Mouse (Mus musculus) spleen, postnatal 14 days (tissue): ENCODE measurements around the gene Grk1.

Experiments
- DNase-seq, 2 experiments: peaks; one replicate each; pipeline ENCODE4 v3.0.0; 2021 to 2022; ENCODE audit warnings: low spot score in 2 of 2

Gene Grk1

DNA sequence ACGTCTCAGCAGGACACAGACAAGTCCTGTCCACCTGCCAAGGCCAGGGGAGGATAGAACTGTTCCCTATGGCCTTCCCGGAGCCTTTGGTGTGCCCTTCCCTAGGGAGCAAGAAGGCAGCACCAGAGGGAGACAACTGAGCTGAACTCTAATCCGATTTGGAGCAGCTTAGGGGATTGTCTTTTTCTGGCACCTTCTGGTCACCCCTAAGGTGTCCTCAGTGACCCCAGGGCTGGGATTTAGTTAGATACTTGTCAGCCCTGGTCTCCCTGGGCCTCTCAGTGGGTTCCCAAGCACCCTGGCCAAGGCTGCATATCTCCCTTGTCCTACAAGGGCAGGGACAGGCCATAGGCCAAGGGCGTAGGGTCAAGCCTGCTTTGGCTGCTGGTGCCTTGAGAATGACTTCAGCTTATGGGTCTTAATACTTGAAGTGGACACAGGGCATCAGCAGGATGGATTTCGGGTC is at the start of gene Grk1:
Gene Grk1 (plus strand): TSS at position 416 of the 466 bp plus-strand sequence.
- DNase-seq, result no peak

DNA sequence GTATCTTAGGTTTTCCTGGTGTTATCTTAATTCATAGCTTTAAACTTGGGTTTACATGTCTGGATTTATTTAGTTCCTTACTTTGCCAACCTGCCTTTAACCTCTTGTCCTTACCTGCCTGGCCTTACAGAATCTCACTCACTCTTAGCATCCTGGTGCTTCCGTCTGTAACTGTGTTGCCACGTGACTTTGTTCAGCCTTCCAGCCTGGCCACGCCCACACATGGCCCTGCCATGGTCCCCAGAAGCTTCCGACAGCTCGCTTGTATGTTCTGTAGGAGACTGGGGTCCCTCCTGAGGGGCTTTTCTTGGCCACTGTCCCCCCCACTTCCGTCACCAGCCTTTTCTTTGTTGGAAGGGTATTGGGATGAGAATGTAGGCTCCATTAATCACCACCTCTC is 48.7 kb upstream of the Grk1 start:
- DNase-seq, result no peak

DNA sequence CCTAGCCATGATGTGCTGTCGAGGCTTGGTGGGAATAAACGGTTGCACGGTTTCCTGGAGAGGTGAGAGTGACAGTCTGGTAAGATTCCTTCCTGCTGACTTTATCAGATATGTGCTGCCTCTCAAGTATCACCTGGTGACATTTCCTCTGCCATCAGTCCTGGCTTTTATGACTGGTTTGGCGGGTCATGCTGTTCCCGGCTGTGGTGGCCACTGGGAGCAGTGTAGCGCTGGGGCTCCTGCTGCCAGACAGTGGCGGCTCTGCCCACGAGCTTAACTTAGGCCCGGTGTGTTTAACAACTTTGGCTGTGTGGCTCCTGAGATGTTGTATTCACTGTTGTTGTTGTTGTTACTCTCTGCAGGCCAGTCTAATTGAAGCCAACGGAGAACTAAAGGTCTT is 48.2 kb upstream of the Grk1 start:
- DNase-seq, result no peak

DNA sequence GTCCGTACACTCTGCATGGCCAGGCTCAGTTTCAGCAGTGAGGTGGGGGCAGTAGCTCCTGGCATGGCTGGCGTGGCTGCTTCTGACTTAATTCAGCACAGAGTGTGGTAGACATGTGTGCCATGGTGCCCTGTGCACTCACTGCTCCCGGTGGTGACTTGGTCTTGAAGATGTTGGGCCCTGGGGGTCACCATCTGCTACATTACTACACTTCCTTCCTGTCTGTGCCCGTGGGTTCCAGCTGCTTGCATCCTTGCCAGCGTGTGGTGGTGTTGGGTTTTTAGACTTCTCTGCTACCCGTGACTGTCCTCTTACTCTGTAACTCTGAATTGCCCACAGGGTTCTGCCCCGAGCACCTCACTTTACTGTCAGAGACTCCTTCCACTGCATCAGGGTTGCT is 44.7 kb upstream of the Grk1 start:
- DNase-seq, result no peak

DNA sequence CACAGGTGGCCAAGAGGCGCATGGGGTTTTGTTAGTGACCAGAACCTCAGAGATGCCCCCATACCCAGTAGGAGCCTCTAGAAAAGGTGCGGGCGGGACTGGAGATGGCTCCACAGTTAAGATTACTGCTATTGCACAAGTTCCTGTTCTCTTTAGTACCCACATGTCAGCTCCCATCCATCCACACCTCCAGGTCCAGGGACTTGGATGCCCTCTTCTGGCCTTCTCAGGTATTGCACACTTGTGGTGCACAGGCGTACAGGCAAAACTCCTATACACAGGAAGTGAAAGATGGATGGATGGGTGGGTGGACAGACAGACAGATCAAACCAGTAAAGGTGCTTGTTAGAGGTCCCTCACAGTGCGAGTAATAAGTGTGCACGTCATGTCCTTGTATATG is 43.0 kb upstream of the Grk1 start:
- DNase-seq, result peak in 1 of 2 experiments; percentile 19

DNA sequence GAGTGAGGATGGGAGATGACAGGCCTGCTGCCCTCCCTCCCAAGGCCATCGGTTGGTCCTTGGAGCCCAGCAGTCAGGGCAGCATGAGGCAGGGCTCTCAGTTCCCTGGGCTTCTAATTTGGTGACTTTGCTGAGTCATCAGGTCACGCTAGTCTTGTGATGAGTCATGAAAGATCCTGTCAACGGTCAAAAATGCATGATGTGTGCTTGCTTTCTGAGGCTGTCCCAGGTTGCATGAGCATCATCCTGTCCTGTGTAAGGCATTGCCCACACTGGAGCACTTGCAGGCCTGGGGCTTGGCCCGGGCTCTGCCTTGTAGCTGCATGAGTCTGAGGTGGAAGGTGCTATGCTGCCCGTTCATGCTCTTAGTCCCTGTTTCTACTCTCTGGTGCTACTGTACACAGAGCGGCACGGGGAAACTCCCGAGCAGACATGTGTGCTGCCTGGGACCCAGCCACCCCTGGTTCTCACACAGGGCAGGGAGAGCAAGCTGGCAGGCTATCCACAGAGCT is 31.7 kb upstream of the Grk1 start:
- DNase-seq, result no peak

DNA sequence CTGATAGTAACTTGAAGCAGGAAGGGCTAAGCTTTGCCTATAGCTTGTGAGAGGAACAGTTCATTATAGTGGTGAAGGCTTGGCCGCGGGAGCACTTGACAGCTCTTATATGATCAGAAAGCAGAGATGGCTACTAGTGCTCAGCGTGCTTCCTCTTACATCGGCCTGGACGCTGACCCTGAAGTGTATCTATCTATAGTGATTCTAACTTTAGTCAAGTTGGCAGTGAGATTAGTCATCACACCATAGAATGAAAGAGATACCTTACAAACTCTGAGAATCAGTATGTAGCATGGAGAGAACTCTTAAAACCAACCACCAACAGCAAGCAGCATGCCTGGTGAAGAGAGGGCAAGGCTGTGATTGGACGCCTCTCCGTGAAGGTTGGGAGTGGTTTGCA is 23.3 kb upstream of the Grk1 start:
- no peak for DNase-seq

DNA sequence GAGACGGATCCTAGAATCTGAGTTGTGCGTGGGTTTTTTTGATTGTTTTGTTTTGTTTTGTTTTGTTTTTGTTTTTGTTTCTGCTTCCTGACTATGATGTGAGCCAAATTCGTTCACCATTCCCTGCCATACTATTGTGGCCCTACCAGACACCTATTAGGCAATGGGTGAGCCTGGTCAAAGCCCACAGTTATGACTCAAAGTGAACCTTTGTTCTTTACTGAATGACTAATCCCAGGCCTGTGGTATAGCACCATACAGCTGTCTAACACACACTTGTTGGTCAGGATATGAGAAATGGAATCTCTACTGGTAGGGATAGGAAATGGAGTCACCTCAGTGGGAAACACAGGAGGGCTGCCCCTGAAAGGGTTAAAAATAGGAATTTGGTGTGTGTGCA is 22.3 kb upstream of the Grk1 start:
- DNase-seq, result no peak

DNA sequence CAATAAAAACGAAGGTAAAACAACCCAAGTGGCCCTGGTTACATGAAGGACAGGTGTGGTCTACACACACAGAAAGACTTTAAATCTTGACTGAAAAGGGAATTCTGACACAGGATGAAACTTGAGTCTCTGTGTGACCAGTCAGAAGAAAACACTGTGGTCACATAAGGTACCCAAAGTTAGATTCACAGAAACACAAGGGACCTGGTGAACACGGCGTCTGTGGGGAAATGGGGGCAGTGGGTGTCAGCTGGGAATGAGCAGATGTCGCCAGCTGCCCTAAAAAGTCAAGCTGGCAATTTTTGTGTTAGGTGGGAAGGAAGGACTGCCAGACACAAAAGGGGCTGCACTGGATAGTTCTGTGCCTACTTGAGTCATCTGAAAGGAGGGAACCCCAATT is 21.9 kb upstream of the Grk1 start:
- DNase-seq, result no peak

DNA sequence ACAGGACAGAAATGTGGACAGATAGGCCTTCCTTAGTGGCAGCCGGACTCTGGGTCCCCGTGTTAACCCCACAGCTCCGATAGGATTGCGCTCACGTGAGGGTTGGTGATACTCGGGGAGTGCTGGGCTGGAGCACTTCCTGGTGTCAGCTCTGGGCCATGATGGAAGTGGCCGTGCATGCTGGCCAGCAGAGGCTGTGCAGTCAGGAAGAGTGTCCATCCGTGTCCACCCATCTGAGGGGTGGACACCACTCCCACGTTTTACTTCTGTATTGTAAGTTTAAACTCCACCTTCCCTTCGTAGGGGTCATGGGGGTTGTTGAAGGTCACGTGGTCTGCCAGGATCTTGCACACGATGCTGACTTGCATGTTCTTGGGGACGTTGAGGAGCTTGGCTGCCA is 18.5 kb upstream of the Grk1 start:
- no peak for DNase-seq

DNA sequence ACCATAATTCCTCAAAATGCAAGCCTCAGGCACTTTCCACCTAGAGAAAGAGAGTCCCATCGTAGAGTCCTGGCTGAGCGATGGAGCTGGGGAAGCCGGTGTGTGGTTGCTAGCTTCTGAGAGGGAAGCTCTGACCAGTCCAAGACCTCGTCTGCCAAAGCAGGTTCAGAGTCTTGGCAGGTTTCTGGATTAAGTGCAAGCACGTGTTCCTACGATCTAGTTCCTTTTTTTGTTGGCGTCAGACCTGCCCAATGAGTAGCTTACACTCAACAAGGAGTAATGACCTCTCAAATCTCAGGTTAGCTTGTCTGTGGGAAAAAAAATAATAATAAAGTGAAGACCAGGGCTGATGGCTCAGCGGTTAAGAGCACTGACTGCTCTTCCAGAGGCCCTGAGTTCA is 17.2 kb upstream of the Grk1 start:
- no peak for DNase-seq

DNA sequence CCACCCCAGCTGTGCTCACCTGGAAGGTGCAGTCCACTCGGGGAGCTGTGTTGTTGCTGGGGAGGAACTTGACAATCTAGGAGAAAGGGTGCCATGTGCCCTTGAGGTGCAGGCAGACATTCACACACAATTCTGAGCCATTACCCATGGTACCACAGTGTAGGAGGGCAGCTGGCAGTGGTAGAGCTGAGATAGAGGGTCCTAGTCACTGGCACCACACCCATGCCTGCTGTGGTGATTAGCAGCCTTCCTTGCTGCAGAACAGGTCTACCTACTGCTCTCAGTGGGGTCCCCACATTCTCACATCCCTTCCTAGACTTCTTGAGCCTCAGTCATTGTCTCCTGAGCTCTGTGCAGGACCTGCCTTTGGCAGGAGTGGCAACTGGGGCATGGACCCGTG is 16.1 kb upstream of the Grk1 start:
- DNase-seq, result no peak

DNA sequence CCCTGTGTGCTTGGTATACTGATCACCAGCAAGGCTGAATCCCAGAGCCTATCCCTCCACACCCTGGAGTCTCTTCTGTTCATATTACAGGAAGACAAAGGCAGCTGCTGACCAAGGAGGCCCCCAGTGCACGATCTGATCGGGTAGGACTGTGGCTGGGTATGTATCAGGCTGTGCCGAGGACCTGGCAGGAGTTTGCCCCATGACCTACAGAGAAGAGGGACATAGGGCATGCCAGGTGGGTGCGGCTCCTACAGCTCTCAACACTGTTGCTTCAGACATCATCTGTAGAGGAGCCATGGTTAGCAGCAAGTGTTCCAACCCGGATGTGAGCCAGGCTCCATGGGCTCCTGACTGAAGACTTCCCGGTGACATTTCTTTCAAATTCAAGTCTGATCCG is 11.0 kb upstream of the Grk1 start:
- DNase-seq, result no peak

DNA sequence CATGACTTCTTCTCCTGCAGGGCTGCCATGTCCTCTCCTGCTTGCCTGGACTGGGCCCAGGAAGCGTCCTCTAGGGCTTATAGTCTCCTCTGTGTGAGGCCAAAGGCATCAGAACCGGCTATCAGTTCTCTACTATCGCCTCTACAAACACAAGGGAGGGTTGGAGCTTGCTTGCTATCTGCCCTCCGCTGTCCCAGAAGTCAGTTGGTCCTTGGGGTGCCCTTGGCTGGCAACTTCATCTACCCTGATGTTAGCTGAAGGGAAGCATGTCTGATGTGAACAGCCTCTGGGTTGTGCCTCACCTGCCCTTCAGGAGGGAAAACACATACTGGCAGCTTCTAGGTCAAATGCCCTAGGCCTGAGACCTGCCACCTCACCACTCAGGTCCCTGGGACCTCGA is 8.2 kb upstream of the Grk1 start, which contains the start of gene Atp4b:
Gene Atp4b (minus strand): TSS at position 101 of the 400 bp plus-strand sequence.
- DNase-seq, result no peak

DNA sequence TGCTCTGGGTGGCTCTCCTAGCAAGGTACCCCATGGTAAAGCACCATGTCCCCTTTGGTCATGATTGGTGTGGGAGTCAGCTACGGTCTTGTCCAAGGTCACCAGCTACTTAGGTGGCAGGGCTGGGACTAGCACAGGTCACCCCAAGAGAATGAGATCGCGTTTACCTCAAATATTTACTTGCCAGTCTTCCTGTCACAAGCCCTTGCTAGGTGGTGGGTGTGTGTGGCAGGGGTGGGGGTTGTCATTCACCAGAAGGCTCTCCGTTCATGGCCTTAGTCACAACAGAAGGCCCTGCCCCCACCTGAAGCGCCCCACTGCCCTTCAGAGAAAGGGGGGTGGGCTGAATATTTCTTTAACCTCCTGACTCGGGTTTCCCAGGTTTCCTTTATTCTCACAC is 1.4 kb upstream of the Grk1 start:
- DNase-seq, result no peak

DNA sequence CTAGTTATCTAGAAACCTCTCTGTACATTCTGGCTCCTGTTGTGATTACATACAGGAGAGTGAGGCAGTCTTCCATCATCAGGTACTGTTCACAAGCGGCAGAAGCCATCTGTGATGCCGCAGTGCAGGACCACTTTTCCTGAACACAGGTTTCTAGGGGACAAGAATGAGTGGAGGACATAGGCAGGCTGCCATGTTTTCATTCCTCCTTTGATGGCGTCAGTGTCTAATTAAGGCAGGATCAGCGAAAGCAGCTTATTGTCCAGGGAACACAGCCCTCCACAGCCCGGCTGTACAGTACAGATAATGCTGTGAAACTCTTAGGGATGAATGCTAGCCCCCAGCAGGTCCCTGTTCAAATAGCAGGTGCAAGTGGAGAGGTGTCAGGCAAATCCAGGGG is 1.1 kb downstream of the Grk1 start:
- no peak for DNase-seq

DNA sequence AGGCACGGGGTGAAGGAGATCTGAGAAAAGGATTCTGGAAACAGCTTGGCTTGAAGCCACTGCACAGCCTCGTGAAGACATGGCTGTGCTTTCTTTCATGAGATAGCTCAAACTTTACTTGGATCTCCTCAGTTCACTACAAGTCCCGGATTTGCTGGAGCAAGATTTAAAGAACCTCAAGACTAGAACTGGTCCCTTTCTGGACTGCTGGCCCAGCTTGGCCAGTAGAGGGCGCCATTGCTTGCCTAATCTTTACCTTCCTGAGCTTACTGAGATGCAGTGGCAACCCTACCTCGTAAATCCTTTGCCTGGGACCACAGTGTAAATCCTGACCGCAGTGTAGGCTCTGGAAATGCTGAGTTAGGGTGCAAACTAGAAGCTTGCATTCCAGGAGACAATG is 6.7 kb downstream of the Grk1 start:
- peak in 1 of 2 experiments; percentile 48 for DNase-seq

DNA sequence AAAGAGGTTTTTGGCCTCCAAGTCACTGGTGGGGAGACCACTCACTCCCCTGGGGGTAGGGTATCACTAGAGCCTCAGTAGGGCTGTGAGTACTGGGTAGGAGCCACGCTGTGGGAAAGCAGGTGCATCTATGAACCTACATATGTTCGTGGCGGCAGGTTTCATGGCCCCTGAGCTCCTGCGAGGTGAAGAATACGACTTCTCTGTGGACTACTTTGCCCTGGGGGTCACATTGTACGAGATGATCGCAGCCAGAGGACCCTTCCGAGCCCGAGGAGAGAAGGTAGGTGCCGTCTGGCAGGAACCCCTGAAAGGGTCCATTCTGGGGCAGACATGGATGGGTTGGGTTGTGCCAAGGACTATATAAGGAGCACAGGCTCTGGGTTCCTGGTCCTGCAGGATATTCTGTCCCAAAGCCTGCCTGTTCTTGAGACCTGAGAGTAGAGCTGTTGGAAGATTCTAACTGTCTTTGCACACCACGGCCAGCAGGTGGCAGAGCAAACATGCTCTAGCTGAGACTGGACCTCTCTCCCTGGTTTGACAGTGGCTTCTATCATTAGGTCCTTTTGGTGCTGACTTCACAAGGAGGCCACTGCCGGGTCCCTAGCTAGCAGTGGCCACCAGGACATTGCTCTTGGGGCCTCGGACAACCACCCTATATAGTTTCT is 8.1 kb downstream of the Grk1 start:
- DNase-seq, result peak in 1 of 2 experiments; percentile 25

DNA sequence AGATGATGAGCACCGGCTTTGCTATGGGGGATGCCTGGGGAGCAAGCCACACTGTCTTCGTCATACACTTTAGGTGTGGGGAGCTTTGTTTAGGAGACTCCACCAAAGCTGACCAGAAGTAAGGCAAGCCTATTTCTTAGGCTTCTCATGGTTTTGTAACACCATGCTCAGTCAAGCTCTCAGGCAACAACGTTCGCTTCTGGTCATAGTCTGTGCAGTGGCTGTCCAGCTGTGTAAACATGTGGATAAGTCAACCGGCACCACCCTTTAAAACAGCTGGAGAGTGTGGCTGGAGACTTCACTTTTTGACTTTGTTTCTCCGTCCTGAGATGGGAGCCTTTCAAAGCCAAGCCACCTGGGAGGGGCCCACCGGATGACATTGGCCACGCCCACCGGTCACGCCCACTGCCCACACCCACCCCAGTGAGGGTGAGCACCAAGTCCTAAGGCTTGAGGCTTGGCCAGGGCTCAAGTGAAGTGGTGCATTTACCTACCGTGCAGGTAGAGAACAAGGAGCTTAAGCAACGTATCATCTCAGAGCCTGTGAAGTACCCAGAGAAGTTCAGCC is 9.0 kb downstream of the Grk1 start:
- no peak for DNase-seq

DNA sequence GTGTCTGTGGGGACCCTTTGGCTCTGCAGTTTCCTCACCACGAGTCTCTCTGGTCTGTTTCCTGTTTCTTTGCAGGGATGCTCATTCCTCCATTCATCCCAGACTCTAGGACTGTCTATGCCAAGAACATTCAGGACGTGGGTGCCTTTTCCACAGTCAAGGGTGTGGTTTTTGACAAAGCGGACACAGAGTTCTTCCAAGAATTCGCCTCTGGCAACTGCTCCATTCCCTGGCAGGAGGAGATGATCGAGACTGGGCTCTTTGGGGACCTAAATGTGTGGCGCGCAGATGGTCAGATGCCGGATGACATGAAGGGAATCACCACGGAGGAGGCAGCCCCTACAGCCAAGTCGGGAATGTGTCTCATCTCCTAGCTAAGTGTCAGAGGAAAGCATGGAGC is 11.0 kb downstream of the Grk1 start:
- no peak for DNase-seq

DNA sequence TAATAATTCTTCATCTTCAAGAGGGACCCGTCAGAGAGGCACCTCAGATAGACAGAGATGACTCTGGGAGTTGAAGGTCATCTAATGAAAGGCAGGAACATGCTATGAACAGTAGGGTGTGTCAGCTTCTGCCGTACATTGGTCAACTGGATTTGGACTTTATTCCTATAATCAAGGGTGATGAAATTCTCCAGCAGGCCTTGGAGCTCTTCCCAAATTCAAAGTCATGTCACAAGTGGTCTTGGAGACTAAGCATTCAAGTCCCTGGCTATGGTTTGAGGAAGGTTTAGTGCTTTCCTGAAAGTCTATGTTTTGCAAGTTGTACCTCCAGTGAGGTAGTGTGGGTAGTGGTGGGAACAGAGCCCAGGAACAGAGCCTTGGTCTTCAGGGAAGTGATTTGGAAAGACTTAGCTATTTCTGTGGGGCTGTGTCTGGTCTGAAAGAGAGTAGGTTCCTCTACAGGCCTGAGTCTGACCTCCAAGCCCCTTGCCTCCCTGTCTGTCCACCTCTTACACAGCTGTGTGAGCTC is 14.3 kb downstream of the Grk1 start:
- no peak for DNase-seq

DNA sequence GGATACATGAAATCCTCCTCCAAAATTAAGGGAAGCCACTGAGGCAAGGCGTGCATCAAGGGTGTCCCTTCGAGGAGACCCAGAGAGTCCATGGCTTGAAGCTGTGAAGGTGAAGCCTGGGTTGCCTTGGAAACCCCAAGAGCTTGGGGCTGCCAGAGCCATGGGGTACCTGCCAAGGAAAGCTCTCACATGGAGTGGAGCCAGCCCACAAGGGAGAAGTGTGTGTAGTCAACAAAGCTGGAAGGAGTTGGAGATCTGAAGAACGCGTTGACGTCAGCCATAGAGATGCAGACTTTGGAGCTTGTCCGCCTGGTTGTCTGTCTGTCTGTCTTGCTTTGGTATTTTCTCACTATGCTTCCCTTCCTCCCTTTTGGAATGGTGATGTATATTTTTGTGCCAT is 16.1 kb downstream of the Grk1 start:
- no peak for DNase-seq

DNA sequence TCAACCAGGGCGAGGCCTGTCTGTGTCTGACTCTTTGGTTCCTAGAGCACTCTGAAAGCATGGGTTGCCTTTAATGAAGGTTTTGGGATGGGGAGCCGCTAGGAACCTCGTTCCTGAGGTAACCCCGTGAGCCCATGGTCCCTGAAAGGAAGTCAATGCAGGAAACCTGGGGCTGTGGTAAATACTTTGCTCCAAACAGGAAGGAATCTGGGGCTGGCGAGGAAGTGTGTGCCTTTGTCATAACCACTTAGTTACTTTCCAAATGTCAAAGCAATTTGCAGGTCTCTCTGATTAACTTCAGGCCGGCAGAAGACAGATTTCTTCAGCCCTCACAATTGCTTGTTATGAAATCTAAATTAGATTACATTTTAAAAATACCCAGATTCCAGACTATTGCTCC is 22.5 kb downstream of the Grk1 start:
- DNase-seq, result no peak
